Mouse (Mus musculus) right cerebral cortex, postnatal 14 days (tissue): Measurements from ENCODE around the gene Tirap.

ENCODE experiments used
- DNase-seq: peaks from one replicate; pipeline ENCODE4 v3.0.0; 2022

The Tirap gene

DNA sequence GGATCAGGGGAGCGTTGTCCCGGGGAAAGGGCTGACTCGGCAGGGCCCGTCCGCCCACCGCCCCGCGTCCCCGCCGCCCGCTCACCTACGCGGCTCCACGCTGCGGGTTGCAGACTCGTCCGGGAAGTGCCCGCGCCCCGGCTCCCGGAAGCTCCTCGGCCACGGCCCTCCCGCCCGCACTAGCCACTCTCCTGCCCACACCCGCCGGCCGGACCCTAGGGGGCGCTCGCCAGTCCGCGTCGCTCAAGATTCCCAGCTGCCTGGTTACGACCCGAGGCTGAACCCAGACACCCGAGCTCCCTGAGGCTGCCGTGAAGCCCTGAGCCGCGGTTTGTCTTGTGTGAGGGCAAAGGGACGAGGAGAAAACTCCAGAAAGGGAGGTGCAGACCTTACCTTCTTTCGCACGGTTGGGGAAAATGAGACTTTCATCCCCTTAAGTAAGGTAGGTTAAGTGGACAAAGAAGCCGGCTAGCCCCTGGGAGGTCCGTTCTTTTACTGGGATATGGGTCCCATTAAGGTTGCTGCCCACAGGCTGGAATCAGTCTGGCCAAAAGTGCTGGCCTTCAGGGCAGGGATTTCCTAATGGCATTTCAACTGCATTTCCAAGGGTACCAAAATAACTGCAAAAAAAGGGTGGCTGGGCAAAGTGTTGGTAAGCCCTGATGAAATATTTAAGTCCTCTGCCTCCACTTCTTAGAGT is at the start of gene Tirap, which contains the start of gene Srpr:
Gene Tirap (minus strand): TSS at position 520 of the 700 bp plus-strand sequence.
Gene Srpr (plus strand): TSS at position 404 of the 700 bp plus-strand sequence.
- DNase-seq: peak; percentile 86

DNA sequence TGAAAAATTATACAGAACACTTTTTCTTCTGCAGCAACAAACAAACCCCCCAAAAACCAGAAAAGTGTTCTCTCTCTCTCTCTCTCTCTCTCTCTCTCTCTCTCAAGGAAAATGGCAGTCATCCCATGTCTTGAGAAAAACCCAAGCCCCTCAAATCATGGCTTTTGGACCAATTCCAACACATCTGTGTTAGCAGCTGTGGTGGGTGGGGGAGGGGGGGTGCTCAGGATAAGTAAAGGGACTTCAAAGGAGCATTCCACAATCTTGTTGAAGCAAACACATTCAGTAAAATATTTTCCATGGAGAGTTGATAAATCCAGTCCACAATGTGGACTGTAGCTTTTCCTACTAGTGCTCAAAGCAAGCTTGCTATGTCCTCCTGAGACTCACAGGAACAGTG is 49.4 kb upstream of the Tirap start:
- no peak for DNase-seq

DNA sequence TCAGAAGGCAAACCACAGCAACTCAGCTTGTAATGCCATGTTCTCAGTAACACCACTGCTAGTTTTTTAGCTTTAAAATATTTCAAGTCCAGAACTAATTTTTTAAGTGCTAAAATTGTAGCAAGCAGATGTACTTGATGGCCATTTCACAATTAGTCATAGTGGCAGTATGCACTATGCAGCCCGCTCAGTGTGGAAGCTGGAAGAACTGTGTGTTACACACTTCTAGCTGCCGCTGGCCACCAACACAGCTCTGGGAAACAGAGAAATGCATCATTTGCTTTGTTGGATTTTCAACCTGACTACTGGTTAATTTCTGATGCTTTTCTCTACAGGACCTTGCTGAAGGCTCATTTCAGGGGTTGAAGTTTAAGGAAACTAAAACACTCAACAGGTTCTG is 47.3 kb upstream of the Tirap start:
- DNase-seq: no peak

DNA sequence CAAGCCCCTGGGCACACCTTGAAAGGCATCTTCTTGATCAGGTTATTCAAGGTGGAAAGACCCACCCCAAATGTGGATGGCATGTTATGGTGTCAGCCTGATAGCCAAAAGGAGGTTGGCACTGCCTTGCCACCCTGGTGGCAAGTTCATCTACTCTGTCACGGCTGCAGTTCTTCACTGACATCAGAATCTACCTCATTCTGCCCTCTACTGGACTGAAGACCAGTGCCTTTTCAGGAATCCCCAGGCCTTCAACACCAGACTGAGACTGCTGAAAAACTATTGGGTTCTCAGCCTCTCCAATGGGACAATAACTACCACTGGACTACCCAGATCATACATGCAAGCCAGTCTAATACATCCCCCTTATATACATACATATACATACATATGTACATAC is 39.6 kb upstream of the Tirap start:
- no peak for DNase-seq

DNA sequence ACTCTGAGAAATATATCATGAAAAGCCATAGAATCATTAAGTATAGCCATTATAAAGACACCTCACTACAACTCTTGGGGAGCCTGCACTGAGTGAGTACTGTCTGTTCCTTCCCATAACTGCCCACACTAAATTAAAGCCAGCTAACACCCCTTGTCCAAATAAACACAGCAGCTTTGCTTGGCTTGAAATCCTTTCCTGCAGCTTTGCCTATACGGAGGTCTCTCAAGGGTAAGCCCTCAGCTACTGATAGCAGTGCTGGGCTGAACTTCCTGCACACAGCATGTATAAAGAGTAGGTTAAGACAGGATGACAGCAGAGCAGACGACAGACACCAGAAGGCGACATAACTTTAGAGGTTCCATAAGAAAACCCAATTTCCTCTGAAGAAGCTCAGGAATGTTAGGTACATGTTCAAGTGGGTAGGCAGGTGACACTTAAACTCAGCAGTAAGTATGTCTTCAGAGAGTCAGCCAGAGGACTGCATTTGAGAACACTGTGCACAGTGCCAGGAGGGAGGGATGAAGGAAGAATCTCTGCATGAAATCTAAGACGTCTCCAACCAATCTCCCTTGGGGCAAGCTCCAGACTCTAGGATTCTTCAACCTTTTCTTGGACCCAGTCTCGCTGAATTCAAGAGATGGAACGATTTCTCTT is 39.0 kb upstream of the Tirap start:
- DNase-seq: no peak

DNA sequence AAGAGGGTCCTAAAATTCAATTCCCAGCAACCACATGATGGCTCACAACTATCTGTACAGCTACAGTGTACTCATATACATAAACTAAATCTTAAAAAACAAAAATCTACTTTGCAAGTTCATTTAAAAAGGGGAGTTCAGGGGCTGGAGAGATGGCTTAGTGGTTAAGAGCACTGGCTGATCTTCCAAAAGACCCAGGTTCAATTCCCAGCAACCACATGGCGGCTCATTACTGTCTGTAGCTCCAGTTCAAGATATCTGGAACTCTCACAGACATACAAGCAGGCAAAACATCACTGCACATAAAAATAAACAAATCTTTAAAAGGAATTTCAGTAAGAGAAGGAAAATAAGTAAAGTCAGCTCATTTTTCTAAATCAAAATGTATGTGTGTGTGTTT is 38.3 kb upstream of the Tirap start:
- no peak for DNase-seq

DNA sequence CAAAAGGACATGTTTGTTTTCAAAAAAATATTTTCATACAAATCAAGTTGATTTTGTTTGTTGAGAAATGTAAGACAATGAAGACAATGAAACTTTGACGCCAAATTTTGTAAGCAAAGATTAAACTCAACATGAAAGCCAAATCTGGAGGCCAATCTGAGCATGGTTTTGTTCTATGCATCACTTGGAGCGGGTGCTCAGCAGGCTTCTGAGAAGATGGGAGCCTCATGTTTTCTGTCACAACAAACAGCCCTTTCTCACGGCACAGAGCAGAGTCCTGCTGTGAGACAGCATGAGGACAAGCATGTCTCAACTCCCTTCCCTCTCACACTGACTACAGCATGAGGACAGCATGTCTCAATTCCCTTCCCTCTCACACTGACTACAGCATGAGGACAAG is 35.9 kb upstream of the Tirap start:
- DNase-seq: no peak

DNA sequence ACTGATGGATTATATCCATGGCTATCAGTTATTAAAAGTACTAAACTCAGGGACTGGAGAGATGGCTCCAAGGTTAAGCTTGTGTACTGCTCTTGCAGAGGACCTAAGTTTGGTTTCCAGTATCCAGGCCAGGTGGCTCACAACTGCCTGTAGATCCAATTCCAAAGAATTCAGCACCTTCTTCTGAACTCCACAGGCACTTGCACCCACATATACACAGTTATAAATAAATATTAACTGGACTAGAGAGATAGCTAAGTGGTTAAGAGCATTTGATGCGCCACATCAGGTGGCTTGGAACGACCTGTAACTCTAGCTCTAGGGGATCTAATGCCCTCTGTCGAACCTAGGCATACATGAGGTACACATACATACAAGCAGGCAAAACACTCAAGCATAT is 28.6 kb upstream of the Tirap start:
- no peak for DNase-seq

DNA sequence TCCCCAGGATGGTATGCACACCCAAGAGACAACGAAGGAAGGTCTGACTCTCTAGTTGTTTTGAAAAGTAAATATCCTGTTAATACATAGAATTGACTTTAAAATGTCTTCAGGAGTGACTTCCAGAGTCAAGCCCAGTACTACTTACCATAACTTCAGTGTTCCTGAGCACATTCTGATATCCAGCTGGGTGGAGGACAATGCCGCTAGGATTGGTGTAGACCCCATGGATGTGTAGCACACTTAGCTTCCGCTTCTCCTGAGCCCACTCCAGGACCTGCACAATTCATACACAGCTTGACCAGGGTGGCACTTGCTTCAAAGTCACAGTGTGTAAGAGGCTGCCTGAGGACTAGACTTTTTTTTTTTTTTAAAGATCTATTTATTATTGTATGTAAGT is 23.4 kb upstream of the Tirap start:
- no peak for DNase-seq

DNA sequence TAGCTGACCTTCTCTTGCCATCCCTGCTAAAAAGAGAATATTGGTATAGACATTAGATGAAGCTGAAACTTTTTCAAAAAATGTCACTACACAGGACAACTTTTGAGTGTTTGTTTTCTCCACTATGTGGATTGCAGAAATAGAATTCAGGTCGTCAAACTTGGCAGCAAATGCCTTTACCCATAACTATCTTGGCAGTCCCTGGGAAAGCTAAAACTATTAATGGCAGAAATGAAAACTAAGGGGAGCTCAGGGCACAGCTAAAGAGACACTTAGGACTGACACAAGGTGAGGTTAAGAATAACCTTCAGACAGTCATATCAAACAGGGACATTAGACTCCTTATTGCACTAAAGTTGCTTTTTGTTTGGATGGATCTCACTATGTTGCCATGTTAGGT is 17.9 kb upstream of the Tirap start:
- DNase-seq: no peak

DNA sequence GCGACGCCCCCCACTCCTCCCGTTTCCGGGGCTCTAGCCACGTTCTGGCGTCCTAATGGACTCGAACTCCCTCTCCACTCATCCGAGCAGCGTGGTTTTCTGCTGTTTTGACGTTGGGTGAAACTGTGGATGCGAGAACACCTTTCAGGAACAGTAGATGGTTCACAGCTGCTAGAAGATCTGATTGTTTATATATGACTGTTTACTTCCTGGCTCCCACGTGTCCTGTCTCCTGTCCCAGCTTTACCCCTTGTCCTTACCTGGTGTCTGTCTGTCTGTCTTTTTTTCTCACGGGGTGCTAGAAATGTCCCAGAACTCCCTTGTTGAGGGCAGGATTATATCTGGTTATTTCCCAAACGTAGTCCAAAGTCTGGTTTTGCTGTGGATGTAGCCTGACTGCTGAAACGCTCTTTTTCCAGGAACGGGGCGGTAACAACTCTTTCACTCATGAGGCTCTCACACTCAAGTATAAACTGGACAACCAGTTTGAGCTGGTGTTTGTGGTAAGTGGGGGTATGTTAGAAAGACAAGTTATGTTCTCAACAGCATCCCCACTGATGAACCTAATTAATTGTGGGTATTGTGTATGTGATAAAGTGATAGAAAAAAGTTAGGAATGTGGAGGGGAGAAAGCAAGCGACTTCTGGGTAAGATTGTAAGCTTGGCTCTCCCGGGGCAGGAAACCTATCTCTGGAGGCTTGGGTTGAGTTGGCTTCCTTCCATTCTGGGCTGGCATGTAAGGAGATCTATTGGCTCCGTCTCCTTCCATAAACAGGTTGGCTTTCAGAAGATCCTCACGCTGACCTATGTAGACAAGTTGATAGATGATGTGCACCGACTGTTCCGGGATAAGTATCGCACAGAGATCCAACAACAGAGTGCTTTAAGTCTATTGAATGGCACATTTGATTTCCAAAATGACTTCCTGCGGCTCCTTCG is 11.8 kb upstream of the Tirap start:
- DNase-seq: no peak

DNA sequence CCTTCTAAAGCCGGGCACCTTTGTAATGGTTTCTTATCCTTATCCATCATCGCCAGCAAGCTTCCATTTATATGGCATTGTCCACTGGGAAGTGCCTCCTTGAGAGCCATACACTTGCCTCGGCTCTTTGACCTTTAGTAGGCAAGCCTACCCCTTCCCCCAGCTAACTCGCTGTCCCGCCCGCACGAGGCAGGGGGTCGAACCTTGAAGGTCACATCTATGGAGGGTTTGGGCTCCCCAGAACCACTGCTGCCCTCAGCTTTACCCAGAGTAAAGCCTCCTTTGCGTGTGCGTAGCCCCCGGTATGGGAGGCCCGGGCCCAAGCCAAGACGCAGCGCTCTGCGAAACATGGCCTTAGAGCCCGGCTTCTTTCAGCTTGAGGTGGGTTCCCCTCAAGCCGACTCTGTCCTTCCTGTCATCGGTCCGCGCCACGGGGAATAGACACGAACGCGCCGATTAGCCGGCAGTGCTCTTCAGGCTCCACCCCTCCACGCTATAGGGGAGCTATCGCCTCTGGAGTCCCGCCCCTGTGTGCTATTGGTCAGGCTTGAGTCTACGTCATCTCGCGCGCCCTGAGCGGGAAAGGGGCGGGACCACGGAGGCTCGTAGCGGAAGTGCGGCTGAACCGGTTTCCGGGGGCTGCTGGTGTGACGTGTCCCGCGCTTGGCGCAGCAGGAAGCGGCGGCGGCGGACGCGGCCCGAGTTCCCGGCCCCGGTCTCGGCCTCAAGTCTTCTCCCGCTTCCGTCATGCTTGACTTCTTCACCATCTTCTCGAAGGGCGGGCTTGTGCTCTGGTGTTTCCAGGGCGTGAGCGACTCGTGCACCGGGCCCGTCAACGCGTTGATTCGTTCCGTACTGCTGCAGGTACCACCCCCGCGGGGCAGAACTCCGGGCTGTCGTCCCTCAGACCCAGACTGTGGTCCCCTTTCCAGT is 10.7 kb upstream of the Tirap start, which contains the start of gene Foxred1:
Gene Foxred1 (minus strand): TSS at position 514 of the 933 bp plus-strand sequence.
- DNase-seq: peak; percentile 98

DNA sequence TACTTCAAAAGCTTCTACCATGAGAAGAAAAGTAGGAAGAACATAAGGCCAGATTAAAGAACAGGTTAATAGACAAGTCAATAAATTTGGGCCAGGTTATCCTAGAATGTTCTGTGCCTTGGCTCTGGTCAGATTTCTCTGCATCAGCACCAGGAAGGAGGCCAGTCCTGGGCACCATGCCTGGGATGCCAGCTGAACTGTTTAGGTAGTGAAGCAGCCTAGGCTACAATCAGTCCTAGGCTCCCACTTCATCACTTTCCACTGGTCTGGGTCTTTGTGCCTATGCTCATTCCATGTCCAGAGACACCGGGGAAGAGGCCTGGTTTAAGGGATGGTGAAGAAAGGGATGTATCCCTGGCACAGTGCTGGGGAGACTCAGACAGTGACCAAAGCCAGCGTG is 4.3 kb upstream of the Tirap start:
- DNase-seq: no peak

DNA sequence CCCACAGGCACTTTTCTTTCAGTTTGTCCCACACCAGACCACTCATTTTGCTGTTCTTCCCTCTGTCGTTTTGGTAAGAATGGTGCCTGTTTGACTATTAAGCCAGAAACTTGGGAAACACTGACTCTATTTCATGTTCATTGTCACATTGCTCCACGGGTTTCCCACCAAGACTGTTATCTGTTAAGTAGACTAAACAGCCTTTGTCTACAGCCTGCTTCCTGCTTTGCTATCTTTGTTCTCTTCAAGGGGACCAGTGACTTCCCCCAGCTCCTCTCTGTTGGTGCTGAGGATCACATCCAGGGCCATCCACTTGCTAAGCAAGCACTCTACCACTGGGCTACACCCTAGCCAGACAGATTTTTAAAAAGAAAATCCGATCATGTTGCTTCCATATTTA is 3.4 kb upstream of the Tirap start:
- DNase-seq: no peak

DNA sequence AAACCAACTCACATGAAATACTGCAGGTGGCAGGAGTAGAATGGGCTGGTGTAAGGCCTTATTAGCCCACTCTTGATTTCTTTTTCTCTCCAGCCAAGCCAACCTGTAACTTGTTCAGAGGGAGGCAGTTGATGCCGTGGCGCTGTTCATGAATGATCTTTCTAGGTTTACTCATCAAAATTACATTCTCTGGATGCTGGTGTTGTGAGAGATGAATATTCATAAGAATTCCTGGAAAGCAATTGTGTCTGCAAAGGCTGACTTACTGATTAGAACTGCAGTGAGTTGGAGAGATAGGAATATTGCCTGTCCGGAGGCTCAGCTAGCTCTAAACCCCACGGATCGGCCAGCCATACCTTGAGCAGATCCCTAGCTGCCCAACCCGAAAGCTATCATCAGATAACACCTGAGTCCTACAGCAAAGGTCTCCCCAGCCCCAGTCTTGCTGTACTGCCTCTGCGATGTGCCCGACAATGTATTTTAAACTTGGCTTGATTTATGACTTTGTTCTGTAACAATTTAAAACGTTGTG is 504 bp upstream of the Tirap start:
- no peak for DNase-seq

DNA sequence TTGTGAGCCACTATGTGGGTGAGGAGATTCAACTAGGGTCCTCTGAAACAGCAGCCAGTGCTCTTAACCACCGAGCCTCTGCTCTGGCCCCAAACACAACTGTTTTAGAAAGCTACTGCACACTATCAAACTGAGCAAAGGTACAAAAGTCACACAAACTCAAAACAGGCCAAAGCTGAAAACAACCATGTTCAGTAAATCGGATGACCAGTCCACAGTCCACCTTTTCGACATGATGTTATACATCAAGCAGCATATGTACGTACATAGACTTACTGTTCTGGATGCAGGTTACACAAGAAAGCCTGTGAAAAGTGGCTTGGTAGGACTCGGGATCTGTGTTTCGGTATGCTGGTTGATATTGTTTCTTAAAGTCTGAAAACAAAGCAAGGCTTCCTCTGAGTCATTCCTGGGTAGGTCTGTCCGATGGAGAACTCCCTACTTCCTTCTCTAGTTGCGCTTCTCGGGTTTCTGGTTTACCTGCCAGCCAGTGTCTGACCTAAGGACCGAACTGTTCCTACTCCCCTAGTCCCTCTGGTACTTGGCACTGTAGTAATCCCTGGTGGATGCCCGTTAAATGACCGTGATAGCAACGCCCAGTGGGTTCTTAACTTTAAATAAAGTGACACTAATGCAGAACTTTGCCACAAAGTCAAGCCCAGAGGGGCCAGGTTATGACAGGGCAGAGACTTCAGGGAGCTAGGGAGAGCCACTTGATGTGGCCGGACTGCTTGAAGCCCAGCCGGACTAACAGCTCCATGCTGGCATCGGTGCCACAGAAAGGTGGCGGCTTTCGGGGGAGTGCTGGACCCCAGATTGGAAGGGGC is 933 bp downstream of the Tirap start:
- DNase-seq: no peak

DNA sequence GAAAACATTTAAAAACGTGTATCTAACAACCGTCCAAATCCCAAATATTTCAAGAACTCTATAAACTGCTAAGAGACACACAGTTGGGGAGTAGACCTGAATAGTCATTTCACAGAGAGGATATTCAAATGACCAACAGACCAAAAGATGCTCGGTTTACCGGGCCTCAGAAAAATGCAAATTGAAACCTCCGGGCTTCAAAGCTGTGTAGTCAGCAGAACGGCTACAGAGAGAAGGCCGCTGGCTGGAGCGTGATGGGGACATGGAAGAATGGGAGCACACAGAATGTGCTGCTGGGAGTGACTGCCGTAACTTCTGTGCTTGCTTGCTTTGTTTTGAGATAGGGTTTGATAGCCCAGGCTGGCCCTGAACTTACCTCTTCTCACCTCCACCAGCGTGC is 1.7 kb downstream of the Tirap start:
- no peak for DNase-seq

DNA sequence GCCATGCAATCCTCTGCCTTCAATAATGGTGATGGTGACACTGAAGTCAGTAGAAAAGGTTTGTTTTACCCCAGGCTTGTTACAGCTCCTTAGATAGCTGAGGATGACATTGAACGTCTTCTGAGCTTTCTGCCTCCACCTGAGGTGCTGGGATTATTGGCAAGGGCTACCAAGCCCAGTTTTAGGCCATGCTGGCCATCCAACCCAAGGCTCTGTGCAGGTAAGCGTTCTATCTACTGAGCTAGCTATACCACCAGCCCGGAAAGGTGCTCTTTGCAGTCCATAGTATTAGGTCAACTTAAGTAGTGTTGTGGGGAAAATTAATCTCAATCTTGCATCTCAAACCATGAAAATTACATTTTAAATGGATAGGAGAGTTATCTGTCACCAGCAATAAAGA is 2.5 kb downstream of the Tirap start:
- no peak for DNase-seq

DNA sequence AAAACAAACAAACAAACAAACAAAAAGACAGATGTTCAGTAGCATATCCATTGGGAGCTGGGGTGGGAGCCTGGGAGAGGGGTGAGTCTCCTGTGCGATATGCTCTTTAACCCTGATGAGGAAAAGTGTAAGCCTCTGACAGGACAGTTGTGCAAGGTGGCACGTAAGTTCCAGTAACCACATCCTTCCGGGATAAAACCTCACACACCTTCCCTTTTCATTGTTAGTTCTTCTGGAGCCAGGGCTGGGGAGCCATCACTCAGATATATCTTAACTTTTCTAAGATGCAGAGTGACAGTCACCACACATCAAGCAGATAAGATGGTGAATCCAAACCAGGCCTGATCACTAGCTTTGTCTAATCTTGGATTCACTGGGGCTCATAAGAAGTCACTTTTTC is 6.0 kb downstream of the Tirap start:
- DNase-seq: no peak

DNA sequence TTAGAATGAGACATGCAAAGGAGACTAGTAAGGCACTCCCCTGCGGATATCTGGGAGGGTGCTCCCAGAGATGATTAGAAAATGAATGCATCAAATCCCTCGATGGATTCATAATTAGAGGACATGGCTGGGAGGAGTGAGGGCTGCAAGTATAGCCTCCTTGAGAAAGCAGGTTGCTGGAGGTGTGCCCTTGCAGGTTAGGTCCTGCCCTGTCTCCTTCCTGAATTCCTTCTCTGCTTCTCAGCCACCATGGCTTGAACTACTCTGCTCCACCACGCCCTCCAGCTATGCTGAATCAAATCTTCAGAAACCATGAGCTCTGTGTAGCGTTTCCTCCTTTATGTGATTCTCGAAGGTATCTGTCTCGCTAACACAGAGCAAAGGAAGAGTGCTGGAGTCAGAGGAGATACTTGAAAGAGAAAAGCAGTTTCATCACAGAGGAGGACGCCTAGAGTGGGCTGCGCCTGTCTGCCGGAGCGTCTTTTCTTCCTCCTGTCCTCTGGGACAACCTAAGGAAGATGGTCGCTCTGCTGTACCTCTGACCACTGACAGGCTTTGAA is 7.0 kb downstream of the Tirap start:
- no peak for DNase-seq

DNA sequence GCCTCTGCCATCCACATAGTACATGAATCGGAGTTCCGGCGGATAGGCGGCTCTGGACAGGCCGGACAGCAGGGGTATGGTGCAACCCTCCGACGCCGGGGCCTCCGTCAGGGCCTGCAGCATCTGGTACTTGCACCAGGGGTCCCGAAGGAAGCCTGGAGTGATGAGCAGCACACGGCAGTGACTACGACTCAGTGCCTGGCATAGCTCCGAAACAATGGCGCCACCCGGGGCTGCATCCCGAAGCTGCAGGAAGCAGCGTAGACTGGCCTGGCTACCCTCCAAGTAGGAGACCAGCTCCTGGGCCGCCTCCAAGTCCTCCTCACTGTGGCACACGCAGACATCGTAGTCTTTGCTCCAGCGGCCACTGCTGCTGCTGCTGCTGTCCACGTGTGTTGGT is 11.4 kb downstream of the Tirap start:
- DNase-seq: peak; percentile 71
